Mouse (Mus musculus) erythroblast, embryonic 14.5 days (primary cell): ENCODE results near the gene Msantd2. TPM values are rescaled to one million over a fixed set of nuclear protein-coding genes. Genes with fewer than 3 reads are reported as not detected.

Experiments
- H3K27me3 ChIP-seq: 2 replicates; pipeline ENCODE4 v1.6.1; 2012; ENCODE audit warnings: inconsistent platforms; ENCODE audit not compliant: control insufficient read depth
- H3K36me3 ChIP-seq: 2 replicates; pipeline ENCODE4 v1.6.1; 2012; ENCODE audit warnings: mild to moderate bottlenecking, inconsistent platforms; ENCODE audit not compliant: control insufficient read depth
- H3K4me1 ChIP-seq: 2 replicates; pipeline ENCODE4 v1.6.1; 2012; ENCODE audit warnings: inconsistent platforms; ENCODE audit not compliant: control insufficient read depth
- H3K4me3 ChIP-seq: replicated peaks from 2 replicates; pipeline ENCODE3; 2012; ENCODE audit warnings: moderate library complexity, mild to moderate bottlenecking, inconsistent platforms
- H3K9me3 ChIP-seq: 2 replicates; pipeline ENCODE4 v1.6.1; 2012; ENCODE audit warnings: low read length, inconsistent platforms, mixed read lengths; ENCODE audit not compliant: control insufficient read depth
- GATA1 ChIP-seq: IDR thresholded peaks from 2 replicates; pipeline ENCODE4 v1.6.1; 2012; ENCODE audit warnings: low read length, inconsistent platforms, mixed read lengths
- TAL1 ChIP-seq: IDR thresholded peaks from 3 replicates; pipeline ENCODE4 v1.6.1; 2012; ENCODE audit warnings: low read length, inconsistent platforms, mixed read lengths
- polyA plus RNA-seq: library from polyadenylated mRNA; stranded (reverse); fragments of >175 nt; gene quantifications from 2 replicates; pipeline ENCODE4 v1.2.3, GENCODE M21; 2012

Gene Msantd2
- polyA plus RNA-seq, 1 experiment, result 0.21 TPM

GRCm38 (mm10) chr9:37519995-37520394 is 30.9 kb downstream of the Msantd2 start:
- H3K36me3 ChIP-seq, result peaks cover 8% of the 10 kb centered on the region
- TF ChIP-seq TAL1 (no peak), GATA1 (no peak)
- H3K27me3 ChIP-seq, result no peaks in the 10 kb centered on the region
- H3K4me3 ChIP-seq, result no peak overlapping the region
- no peaks in the 10 kb centered on the region for H3K9me3 ChIP-seq
- peaks cover 12% of the 10 kb centered on the region for H3K4me1 ChIP-seq

- Histone ChIP-seq H3K4me3 (no peak overlapping the region), H3K4me1 (peaks cover 7% of the 10 kb centered on the region), H3K27me3 (peaks cover 45% of the 10 kb centered on the region), H3K9me3 (peaks cover 3% of the 10 kb centered on the region; the same call in 1 of the 2 replicates), H3K36me3 (peaks cover 4% of the 10 kb centered on the region)
- TF ChIP-seq TAL1 (no peak), GATA1 (peak; percentile 53)
Observed at GRCm38 (mm10) chr9:37525461-37525860, 36.3 kb downstream of the Msantd2 start.

GRCm38 (mm10) chr9:37526443-37527395 is 37.6 kb downstream of the Msantd2 start:
- Histone ChIP-seq H3K27me3 (peaks cover 56% of the 10 kb centered on the region), H3K4me3 (no peak overlapping the region), H3K4me1 (peaks cover 10% of the 10 kb centered on the region), H3K36me3 (peaks cover 4% of the 10 kb centered on the region), H3K9me3 (peaks cover 3% of the 10 kb centered on the region; the same call in 1 of the 2 replicates)
- TF ChIP-seq GATA1 (no peak), TAL1 (no peak)

GRCm38 (mm10) chr9:37527396-37528224 is 38.5 kb downstream of the Msantd2 start, which contains the start of gene Esam:
Gene Esam, plus strand, starts transcription at chr9:37528078.
- Histone ChIP-seq H3K27me3 (peaks cover 64% of the 10 kb centered on the region), H3K4me1 (peaks cover 10% of the 10 kb centered on the region), H3K36me3 (peaks cover 4% of the 10 kb centered on the region), H3K9me3 (peaks cover 3% of the 10 kb centered on the region; the same call in 1 of the 2 replicates), H3K4me3 (no peak within 1 kb of the TSS)
- TF ChIP-seq GATA1 (no peak), TAL1 (no peak)

- H3K27me3 ChIP-seq, result peaks cover 68% of the 10 kb centered on the region
- peaks cover 3% of the 10 kb centered on the region; the same call in 1 of the 2 replicates for H3K9me3 ChIP-seq
- peaks cover 10% of the 10 kb centered on the region for H3K4me1 ChIP-seq
- TF ChIP-seq TAL1 (no peak), GATA1 (no peak)
- no peaks in the 10 kb centered on the region for H3K36me3 ChIP-seq
- no peak overlapping the region for H3K4me3 ChIP-seq
Observed at GRCm38 (mm10) chr9:37528225-37528970, 39.3 kb downstream of the Msantd2 start.

- Histone ChIP-seq H3K9me3 (peaks cover 3% of the 10 kb centered on the region; the same call in 1 of the 2 replicates), H3K36me3 (no peaks in the 10 kb centered on the region), H3K27me3 (peaks cover 71% of the 10 kb centered on the region), H3K4me1 (peaks cover 10% of the 10 kb centered on the region), H3K4me3 (peak overlapping the region; percentile 7)
- TF ChIP-seq GATA1, result no peak
- TF ChIP-seq TAL1, result no peak
Observed at GRCm38 (mm10) chr9:37530031-37530887, 41.1 kb downstream of the Msantd2 start.

GRCm38 (mm10) chr9:37530888-37531705 is 42.0 kb downstream of the Msantd2 start:
- Histone ChIP-seq H3K9me3 (peaks cover 3% of the 10 kb centered on the region; the same call in 1 of the 2 replicates), H3K4me1 (peaks cover 10% of the 10 kb centered on the region), H3K27me3 (peaks cover 70% of the 10 kb centered on the region), H3K4me3 (no peak overlapping the region), H3K36me3 (no peaks in the 10 kb centered on the region)
- TF ChIP-seq GATA1 (no peak), TAL1 (no peak)
